Mouse (Mus musculus): ENCODE results near the gene Shtn1. TPM values are rescaled to one million over a fixed set of nuclear protein-coding genes. Genes with fewer than 3 reads are reported as not detected.

Shtn1 gene
- polyA plus RNA-seq, 1 experiment from 2014 or later: 2.3 TPM

DNA sequence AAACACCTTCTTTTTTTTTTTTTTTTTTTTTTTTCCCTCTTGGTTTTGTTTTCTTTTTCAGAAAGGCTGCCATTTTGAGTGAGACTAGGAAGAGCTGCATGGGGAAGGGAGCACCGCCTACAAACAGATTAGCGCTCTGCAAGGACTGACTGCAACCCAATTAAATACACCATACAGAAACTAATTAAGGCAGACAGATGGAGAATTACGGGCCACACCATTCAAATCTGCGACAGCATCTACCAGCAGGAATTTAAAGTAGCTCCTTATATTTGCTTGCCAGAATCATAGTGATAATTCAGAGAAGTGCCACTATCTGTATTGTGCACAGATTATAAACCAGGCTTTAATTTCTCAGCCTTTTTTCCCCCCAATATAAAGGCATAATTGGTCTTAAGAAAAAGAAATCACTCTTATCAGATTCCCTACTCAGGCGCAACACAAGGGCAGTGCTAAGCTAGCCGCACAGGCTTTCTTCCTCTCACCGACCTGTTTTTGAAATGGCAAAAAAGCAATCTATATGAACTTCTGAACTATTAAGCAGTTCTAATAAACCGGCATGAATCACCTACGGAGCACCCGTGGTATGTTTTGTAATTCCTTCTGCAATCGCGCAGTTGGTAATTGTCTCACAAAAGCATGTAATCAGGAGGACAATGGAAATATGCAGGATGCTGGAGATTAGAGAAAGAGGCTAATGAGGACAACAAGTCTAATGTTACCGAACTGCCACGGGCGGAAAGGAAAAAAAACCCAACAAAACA, 69.1 kb downstream of the Shtn1 start:
- no peaks in the 10 kb centered on the region for H3K9me3 ChIP-seq (replicated peaks)
- no peak overlapping the region for H3K27ac ChIP-seq
- no peaks in the 10 kb centered on the region for H3K4me1 ChIP-seq
- no peaks in the 10 kb centered on the region for H3K27me3 ChIP-seq
- no peak overlapping the region for H3K4me2 ChIP-seq
- H3K4me3 ChIP-seq (replicated peaks): no peak overlapping the region
- H3K9ac ChIP-seq: no peak overlapping the region
- H3K36me3 ChIP-seq: no peaks in the 10 kb centered on the region
- no peak for ATAC-seq (replicated peaks; ENCODE audit: low FRiP score)
- WGBS: 78% methylated on average over 15 of the region's 15 CpGs

DNA sequence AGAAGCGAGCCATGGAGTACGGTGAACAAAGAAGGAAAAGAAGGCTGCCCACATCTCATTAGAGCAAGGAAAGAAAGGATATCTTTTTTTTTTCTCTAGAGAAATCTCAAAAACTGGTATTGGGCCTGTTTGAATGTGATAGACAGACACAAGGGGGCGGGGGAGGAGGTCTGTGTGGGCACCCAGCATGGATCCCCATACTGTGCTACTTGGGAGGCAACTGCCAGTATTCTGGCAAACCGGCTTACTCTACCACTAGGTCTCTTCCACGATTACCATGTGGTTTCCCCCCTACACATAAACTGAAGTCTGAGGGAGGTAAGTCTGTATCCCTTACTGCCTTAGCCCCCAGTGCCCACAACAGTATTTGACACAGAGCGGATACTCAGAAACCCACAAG, 73.1 kb downstream of the Shtn1 start:
- Histone ChIP-seq H3K36me3 (no peaks in the 10 kb centered on the region), H3K4me2 (no peak overlapping the region), H3K27ac (no peak overlapping the region), H3K4me3 (replicated peaks) (no peak overlapping the region), H3K9ac (no peak overlapping the region), H3K9me3 (replicated peaks) (no peaks in the 10 kb centered on the region), H3K27me3 (no peaks in the 10 kb centered on the region), H3K4me1 (no peaks in the 10 kb centered on the region)
- ATAC-seq (replicated peaks; ENCODE audit: low FRiP score): no peak
- 85% methylated on average over 6 of the region's 6 CpGs for WGBS

DNA sequence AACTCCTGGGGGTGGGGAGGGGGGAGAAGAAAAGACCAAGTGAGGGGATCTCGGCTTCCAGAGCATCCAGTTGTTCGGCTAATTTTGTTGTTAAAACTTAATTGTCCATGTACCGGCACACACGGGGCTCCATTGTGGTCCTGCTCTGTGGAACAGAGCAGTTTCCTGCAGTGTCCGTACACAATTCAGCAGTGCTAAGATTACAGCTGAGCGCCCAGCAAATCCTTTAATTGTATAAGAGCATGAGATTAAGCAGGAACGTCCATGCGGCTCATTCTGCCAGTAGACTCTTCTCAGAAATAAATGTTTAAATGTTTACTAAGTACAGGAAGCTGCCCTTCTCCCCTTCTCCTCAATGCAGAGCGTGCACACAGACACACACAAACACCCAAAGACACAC, 94.3 kb downstream of the Shtn1 start:
- Histone ChIP-seq H3K9me3 (replicated peaks) (no peaks in the 10 kb centered on the region), H3K4me1 (peaks cover 12% of the 10 kb centered on the region; the same call in 1 of the 2 replicates), H3K4me2 (peak overlapping the region; percentile 43; the same call in 1 of the 2 replicates), H3K36me3 (no peaks in the 10 kb centered on the region), H3K4me3 (replicated peaks) (0 out of 2 replicates have a peak overlapping the region, but pooled peaks have one; percentile 12), H3K27ac (no peak overlapping the region), H3K27me3 (peaks cover 10% of the 10 kb centered on the region; the same call in 1 of the 2 replicates), H3K9ac (0 out of 2 replicates have a peak overlapping the region, but pooled peaks have one; percentile 1)
- ATAC-seq (replicated peaks; ENCODE audit: low FRiP score): no peak
- WGBS: 25% methylated on average over 9 of the region's 9 CpGs

DNA sequence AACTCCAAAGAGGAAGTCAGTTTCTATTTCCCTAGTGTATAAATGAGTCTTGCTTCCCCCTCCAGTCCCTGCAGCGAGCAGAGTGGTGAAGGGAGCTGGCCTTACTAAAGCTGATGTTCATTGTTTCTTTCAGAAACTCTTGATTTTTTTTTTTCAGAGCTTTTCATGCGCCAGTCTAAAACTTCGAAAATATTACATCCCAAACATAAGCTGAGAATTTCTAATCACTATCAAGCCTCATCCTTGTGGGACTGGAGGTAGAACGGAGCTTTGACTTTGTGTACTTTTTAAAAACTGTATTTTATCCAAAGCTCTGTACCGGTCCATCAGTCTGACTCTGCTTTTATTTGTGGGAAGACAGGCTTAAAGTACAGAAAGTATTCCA, 95.9 kb downstream of the Shtn1 start:
- WGBS: 70% methylated on average over 5 of the region's 5 CpGs
- Histone ChIP-seq H3K27ac (no peak overlapping the region), H3K9me3 (replicated peaks) (no peaks in the 10 kb centered on the region), H3K36me3 (no peaks in the 10 kb centered on the region), H3K4me2 (no peak overlapping the region), H3K27me3 (peaks cover 13% of the 10 kb centered on the region; the same call in 1 of the 2 replicates), H3K4me3 (replicated peaks) (no peak overlapping the region), H3K9ac (no peak overlapping the region), H3K4me1 (peaks cover 16% of the 10 kb centered on the region; the same call in 1 of the 2 replicates)
- no peak for ATAC-seq (replicated peaks; ENCODE audit: low FRiP score)

DNA sequence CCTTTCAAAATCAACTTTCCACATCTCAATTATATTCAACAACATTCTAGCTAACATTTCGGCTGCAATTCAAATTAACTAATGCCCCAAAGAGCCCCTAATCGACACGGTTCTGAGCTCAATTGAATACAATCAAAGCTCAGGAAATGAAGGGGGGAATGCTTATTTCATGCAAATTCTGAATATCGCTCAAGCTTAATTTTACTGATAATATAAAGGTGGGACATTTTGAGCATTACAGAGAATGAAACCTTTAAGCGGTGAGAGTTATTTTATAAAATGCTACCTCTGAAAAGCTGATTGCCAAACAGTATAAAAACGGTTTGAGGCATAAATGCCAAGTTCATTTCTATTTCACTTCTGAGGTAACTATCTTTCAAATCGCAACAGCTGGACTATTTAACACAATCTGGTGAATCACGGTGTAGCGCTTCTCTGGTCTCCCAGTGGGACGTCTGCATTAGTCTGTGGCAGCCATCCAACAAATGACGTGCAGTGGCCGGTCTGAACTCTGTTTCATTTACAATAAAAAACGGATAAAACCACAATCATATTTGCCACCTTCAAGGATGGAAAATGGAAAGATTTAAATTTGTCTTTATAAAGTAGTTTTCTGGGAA, 96.4 kb downstream of the Shtn1 start:
- no peak for ATAC-seq (replicated peaks; ENCODE audit: low FRiP score)
- Histone ChIP-seq H3K36me3 (no peaks in the 10 kb centered on the region), H3K9me3 (replicated peaks) (no peaks in the 10 kb centered on the region), H3K4me3 (replicated peaks) (no peak overlapping the region), H3K27ac (no peak overlapping the region), H3K4me1 (peaks cover 18% of the 10 kb centered on the region; the same call in 1 of the 2 replicates), H3K27me3 (peaks cover 13% of the 10 kb centered on the region; the same call in 1 of the 2 replicates), H3K9ac (no peak overlapping the region), H3K4me2 (0 out of 2 replicates have a peak overlapping the region, but pooled peaks have one; percentile 15)
- 48% methylated on average over 13 of the region's 13 CpGs for WGBS

DNA sequence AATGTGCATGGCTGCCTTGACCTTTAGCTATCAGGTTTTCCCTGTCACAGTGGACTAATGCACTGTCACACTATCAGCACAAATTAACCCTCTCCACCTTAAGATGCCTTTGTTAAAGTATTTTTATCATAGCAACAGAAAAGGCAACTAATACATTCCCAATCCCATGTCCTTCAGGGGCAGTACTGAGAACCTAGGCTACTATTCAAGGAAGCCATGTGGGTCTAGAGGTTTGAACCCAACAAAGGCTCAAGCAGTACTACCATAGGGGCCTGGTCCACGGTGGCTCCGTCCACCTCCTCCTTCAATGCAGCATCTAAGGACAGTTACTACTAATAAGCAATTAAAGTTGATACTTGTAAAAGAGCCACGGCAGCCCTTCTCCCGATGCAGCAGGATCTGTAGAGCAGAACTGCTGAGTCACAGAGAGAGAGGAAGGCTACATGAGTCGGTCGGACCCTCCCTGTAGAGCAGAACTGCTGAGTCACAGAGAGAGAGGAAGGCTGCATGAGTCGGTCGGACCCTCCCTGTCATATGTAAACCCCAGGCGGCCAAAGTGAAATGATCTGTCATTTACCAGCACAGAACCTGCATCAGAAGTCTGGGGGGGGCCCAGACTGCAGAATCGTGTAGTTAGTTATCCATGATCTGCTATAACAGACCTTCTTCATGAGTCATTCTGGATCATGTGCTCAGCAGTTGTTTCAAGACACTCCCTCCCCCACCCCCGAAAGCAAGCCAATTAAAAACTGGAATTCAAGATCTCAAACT, 97.3 kb downstream of the Shtn1 start:
- H3K9ac ChIP-seq: no peak overlapping the region

DNA sequence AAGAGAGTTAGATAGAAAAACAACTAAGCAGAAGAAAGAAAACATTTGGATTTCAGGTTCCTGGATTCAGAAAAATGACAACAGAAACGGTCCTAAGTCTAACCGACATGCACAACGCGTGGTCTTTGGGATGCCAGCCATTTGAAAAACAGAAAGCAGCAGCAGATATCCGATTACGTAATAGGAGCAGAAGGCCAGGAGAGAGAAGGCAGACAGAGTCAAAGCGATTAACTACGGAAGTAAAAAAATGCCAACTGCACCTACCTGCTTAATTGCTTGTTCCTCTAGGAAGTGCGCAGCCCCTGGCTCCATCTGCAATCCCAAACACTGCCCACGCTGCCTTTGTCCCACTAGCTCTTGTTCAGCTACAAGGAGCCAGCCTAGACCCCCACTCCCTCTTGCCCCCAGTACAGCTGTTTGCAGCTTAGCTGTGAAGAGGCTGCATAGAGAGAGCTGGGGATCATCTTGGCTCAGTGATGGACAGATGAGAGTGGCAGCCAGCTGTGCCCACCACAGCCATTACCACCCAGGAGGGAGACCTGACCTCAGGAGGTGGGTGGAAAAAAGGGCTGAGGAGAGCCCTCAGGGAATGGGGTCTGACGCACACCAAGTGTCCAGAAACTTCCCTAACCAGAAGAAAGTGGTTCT, 100.6 kb downstream of the Shtn1 start:
- Histone ChIP-seq H3K4me2 (no peak overlapping the region), H3K27ac (no peak overlapping the region), H3K9ac (no peak overlapping the region), H3K9me3 (replicated peaks) (no peaks in the 10 kb centered on the region), H3K27me3 (peaks cover 38% of the 10 kb centered on the region), H3K4me1 (peaks cover 26% of the 10 kb centered on the region), H3K4me3 (replicated peaks) (no peak overlapping the region), H3K36me3 (no peaks in the 10 kb centered on the region)
- 54% methylated on average over 11 of the region's 11 CpGs for WGBS
- ATAC-seq (replicated peaks; ENCODE audit: low FRiP score): no peak

More for the DNA sequence above, 97.3 kb downstream of the Shtn1 start:
- Histone ChIP-seq H3K4me2 (0 out of 2 replicates have a peak overlapping the region, but pooled peaks have one; percentile 4), H3K4me1 (peaks cover 18% of the 10 kb centered on the region; the same call in 1 of the 2 replicates), H3K27ac (no peak overlapping the region), H3K9me3 (replicated peaks) (no peaks in the 10 kb centered on the region), H3K4me3 (replicated peaks) (no peak overlapping the region), H3K36me3 (no peaks in the 10 kb centered on the region), H3K27me3 (peaks cover 13% of the 10 kb centered on the region; the same call in 1 of the 2 replicates)
- 0 out of 2 replicates have a peak, but pooled peaks have one; percentile 29 for ATAC-seq (replicated peaks; ENCODE audit: low FRiP score)
- WGBS: 54% methylated on average over 11 of the region's 11 CpGs

DNA sequence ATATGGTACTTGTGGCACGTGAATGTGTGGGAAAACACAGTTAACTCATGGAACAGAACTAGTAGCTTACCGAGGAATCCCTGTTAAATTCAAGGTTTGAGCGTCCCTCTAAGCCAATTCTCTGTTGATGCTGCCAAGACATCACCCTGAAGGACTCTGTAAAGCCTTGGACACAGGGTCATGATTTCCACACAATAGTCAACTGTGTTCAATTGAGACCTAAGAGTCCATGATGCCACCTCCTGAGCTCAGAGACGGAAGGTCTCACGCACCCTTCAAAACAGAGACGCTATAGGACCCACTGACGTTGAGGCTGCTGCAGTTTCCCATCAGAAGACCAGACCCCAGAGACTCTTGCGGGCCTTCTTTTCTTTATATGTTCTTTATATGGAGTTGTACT, 101.8 kb downstream of the Shtn1 start:
- 91% methylated on average over 8 of the region's 8 CpGs for whole genome bisulfite sequencing
- no peaks in the 10 kb centered on the region for H3K9me3 ChIP-seq (replicated peaks)

DNA sequence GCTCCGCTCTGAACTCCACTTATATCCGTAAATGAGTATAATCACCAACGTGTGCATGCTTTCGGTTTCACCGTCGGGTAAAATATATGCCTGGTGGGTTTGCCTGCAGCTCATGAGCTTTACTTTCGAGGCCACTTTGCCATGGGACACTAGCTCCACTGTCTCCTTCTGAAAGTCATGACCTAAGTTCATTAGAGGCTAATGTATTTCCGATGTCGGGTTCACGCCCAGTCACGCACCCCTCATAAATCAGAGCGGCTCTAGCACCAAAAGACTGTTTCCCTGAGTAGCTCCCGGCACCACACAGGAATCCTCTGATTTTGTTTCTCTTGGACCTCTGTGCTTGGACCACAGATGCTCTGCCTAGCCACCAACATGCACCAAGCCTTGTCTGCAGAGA, 105.1 kb downstream of the Shtn1 start:
- WGBS: 14% methylated on average over 13 of the region's 13 CpGs
- no peak overlapping the region for H3K27ac ChIP-seq
- H3K9me3 ChIP-seq (replicated peaks): no peaks in the 10 kb centered on the region
- no peak overlapping the region for H3K9ac ChIP-seq
- peaks cover 23% of the 10 kb centered on the region for H3K4me1 ChIP-seq
- peaks cover 47% of the 10 kb centered on the region for H3K27me3 ChIP-seq
- H3K4me2 ChIP-seq: peak overlapping the region; percentile 46
- no peaks in the 10 kb centered on the region for H3K36me3 ChIP-seq
- peak overlapping the region; percentile 15 for H3K4me3 ChIP-seq (replicated peaks)
- ATAC-seq (replicated peaks; ENCODE audit: low FRiP score): no peak

More for the DNA sequence above, 101.8 kb downstream of the Shtn1 start:
- no peak overlapping the region for H3K4me3 ChIP-seq (replicated peaks)
- ATAC-seq (replicated peaks; ENCODE audit: low FRiP score): no peak
- no peaks in the 10 kb centered on the region for H3K36me3 ChIP-seq
- no peak overlapping the region for H3K27ac ChIP-seq
- peaks cover 22% of the 10 kb centered on the region for H3K4me1 ChIP-seq
- peaks cover 43% of the 10 kb centered on the region for H3K27me3 ChIP-seq
- no peak overlapping the region for H3K9ac ChIP-seq
- no peak overlapping the region for H3K4me2 ChIP-seq

DNA sequence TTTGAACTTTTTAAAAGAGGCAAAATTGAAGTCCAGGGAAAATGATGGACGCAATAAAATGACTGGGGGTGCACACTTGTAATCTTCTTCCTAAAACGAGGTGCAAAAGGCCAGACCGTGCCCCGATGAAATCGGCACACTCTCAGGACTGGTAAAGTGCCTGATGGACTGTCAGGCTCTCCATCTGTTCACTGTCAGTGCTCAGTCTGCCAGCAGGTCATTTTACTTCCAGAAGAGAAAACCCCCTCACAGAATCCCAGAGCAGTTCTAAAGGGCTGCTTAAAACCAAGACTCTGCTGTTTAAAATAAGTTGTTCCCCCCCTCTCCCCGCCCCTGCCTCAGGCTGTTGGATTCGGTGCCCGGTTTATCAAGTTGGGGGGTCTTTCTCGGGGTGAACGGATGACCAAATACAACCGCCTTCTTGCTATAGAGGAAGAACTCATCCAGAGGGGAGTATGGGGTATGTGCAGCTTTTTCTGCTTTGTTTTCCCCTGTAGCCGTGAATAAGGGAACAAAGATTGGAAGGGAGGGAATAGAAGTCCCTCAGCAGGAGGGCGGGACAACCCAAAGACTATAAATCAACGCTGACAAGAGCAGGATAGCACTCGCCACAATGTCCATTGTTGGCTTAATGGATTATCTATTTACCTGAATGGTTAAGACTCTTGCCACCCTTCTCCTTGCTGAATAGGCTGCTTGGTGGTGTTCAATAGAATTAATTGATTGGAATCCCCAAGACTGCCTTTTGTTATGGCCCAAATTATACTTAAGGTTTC, 107.0 kb downstream of the Shtn1 start:
- Histone ChIP-seq H3K9me3 (replicated peaks) (no peaks in the 10 kb centered on the region), H3K4me3 (replicated peaks) (no peak overlapping the region), H3K4me2 (no peak overlapping the region; the same call in 1 of the 2 replicates), H3K27ac (no peak overlapping the region), H3K27me3 (peaks cover 46% of the 10 kb centered on the region), H3K4me1 (peaks cover 16% of the 10 kb centered on the region), H3K36me3 (no peaks in the 10 kb centered on the region), H3K9ac (no peak overlapping the region)
- 44% methylated on average over 15 of the region's 15 CpGs for WGBS
- ATAC-seq (replicated peaks; ENCODE audit: low FRiP score): no peak

DNA sequence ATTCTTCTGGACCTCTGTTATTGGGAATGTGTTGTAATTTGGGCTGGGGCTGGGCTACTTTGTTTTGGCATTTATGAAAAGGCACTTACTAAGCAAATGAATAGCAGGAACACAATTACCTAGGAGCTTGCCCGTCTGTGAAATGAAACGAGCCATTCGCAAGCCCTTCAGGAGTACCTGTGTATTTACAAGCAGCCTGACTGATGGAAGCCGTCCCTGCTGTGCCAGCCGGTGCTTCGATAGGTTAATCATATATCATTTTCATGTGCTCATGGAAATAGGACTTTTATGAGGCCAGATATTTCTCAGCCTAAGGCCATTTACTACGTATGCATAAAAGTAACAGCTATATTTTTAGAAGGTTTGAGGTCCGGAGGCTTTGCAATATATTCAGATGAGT, 112.9 kb downstream of the Shtn1 start:
- Histone ChIP-seq H3K9ac (no peak overlapping the region), H3K36me3 (no peaks in the 10 kb centered on the region), H3K4me1 (no peaks in the 10 kb centered on the region), H3K27ac (no peak overlapping the region), H3K27me3 (peaks cover 21% of the 10 kb centered on the region; the same call in 1 of the 2 replicates), H3K9me3 (replicated peaks) (no peaks in the 10 kb centered on the region), H3K4me3 (replicated peaks) (no peak overlapping the region), H3K4me2 (no peak overlapping the region)
- no peak for ATAC-seq (replicated peaks; ENCODE audit: low FRiP score)
- WGBS: 56% methylated on average over 8 of the region's 8 CpGs
